Mouse (Mus musculus): ENCODE data around the gene Slc30a1. TPM values are rescaled to one million over a fixed set of nuclear protein-coding genes. Genes with fewer than 3 reads are reported as not detected.

Gene Slc30a1
- polyA plus RNA-seq, 1 experiment from 2014 or later = 3.7 TPM

DNA sequence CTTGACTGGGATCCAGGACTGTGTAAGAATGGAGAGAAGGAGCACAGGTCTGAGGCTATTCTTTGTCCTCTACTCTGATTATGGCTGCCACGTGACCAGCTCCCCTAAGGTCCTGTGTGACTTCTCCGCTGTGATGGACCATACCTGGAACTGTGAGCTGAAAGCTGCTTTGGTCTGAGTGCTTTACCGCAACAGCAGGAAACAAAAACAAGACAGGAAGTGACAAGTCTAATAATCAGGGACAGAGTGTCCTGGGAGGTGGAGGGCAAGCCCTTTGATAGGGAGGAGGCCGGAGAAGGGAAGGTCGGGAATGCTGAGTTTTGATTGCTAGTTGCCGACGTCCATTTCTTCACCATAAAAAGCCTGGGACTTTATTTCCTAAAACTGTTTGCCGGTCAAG, 22.5 kb downstream of the Slc30a1 start:
- Histone ChIP-seq H3K4me3 (no peak overlapping the region), H3K4me2 (replicated peaks) (no peak overlapping the region), H3K9me3 (no peaks in the 10 kb centered on the region), H3K9ac (replicated peaks) (no peak overlapping the region), H3K4me1 (no peaks in the 10 kb centered on the region), H3K27me3 (no peaks in the 10 kb centered on the region), H3K36me3 (no peaks in the 10 kb centered on the region), H3K27ac (replicated peaks) (no peak overlapping the region)
- ATAC-seq (replicated peaks) = no peak
- WGBS = 84% methylated on average over 8 of the region's 8 CpGs

DNA sequence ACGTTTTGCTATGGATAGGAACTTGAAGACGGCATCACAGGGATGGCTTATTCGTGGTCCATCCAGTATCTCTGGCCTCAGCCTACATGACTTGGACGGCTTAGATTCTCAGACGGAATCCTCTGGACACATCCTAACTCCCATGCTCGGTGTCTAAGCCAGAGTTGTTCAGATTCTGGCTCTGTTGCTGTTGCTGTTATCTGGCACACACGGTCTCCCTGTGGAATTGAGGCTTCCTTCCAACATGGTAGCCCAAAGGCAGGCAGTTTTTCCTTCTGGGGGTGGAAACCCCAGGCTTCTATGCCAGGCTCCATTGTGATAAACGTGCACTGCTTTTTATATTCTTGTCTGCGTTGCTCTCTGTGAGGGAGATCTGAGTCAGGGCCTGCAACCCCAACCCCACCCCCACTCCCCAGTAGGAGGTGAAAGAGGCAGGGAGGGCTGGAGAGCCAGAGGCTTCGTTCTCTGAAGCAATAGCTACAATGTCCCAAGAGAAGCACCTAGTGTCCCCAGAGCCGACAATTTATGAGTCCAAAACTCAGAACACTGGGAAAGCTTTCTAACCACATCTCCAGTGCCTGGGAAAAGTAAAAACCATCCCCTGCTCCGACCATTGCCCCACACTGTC, 23.4 kb downstream of the Slc30a1 start:
- ATAC-seq (replicated peaks) = no peak
- Histone ChIP-seq H3K27me3 (no peaks in the 10 kb centered on the region), H3K4me2 (replicated peaks) (no peak overlapping the region), H3K36me3 (no peaks in the 10 kb centered on the region), H3K27ac (replicated peaks) (no peak overlapping the region), H3K9ac (replicated peaks) (no peak overlapping the region), H3K4me1 (no peaks in the 10 kb centered on the region), H3K4me3 (no peak overlapping the region), H3K9me3 (no peaks in the 10 kb centered on the region)
- 57% methylated on average over 12 of the region's 12 CpGs for WGBS

DNA sequence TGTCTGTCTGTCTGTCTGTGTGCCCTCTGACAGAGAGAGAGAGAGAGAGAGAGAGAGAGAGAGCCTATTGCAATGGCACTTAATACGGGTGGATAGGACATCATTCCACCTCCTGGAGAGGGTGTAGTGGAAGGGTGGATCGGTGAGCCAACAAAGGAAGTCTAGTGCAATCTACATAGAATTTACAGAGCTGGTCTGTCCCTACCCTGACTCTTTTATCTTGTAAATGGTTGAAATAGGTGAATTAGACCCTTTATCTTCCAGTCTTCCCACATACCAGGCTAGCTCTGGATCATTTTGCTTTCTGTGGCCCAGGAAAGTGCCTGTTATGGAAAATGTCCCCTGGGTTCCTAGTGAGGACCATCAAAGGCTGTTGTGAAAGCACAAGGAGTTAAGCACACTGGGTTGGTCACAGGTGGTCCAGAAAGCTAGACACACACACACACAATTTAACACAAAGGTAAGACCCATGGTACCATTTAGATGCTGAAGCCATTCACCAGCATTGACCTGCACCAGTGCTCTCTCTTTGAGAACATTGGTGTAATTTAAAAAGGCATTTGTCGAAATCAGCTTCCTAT, 24.0 kb downstream of the Slc30a1 start:
- 79% methylated on average over 3 of the region's 3 CpGs for WGBS
- ATAC-seq (replicated peaks) = no peak
- Histone ChIP-seq H3K27me3 (no peaks in the 10 kb centered on the region), H3K4me2 (replicated peaks) (no peak overlapping the region), H3K4me1 (no peaks in the 10 kb centered on the region), H3K36me3 (no peaks in the 10 kb centered on the region), H3K9ac (replicated peaks) (no peak overlapping the region), H3K9me3 (no peaks in the 10 kb centered on the region), H3K4me3 (no peak overlapping the region), H3K27ac (replicated peaks) (no peak overlapping the region)

DNA sequence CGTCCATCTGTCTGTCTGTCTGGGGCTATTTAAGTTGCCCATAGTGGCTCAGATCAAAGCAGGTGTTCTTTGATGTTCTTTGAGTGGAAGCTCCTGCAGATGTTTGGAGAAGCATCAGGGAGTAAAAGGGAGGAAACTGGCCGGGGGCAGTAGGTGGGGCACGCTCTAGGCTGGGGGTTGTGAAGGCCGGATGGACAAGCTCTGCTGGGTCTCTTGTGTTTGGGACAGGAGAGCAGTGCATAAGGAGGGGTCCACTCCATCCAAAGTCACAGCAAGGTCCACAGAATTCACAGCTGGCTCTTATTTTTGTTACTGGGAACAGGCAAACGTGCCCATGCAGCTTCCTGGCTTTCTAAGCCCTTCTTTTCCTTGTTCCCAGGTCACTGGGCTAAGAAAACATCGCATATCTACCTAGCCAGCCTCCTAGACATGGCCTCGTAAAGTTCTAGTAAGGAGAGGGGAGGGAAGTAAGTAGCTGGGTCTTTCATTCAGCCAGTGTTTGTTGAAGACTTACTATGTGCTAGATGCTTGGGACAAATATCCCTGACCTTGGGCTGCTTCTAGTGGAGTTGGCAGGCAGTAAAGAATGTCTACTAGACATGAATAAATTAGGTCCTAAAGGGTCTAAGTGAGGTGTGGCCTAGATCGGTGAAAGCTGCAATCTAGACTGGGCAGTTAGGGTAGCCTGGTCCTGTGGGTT, 25.9 kb downstream of the Slc30a1 start:
- 79% methylated on average over 8 of the region's 8 CpGs for WGBS
- no peak overlapping the region for H3K27ac ChIP-seq (replicated peaks)
- no peak for ATAC-seq (replicated peaks)

DNA sequence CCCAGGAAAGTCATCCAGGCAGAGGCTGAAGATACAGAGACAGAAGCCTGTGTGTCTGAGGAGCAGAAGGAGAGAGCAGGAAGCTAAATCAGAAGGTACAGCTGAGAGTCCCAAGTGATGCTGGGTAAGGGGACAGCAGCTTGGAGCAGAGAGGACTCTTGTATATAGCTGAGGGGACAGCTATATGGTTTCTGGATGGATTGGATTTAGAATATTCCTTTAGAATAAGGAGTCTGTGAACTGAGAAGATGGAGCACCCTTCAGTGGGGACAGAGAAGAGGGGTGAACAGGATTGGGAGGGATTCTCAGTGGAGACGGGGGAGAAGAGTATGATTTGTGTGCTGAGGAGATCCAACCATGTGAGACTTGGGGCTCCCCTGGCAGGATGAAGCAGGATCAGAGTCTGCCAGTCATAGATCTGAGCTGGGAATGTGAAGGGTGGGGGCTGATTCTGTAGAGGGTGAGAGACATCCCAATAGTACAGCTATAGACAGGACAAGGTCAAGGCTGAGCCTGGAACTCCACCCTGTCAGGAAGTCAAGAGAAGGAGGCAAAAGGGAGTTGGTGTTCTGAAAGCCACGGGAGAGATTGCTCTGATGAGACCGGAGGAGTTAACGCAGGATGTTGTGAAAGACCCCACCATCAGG, 26.5 kb downstream of the Slc30a1 start:
- no peak overlapping the region for H3K27ac ChIP-seq (replicated peaks)
- ATAC-seq (replicated peaks) = no peak

More for the DNA sequence above, 25.9 kb downstream of the Slc30a1 start:
- Histone ChIP-seq H3K4me1 (no peaks in the 10 kb centered on the region), H3K9ac (replicated peaks) (no peak overlapping the region), H3K4me3 (no peak overlapping the region), H3K4me2 (replicated peaks) (no peak overlapping the region), H3K36me3 (no peaks in the 10 kb centered on the region), H3K9me3 (no peaks in the 10 kb centered on the region), H3K27me3 (no peaks in the 10 kb centered on the region)

DNA sequence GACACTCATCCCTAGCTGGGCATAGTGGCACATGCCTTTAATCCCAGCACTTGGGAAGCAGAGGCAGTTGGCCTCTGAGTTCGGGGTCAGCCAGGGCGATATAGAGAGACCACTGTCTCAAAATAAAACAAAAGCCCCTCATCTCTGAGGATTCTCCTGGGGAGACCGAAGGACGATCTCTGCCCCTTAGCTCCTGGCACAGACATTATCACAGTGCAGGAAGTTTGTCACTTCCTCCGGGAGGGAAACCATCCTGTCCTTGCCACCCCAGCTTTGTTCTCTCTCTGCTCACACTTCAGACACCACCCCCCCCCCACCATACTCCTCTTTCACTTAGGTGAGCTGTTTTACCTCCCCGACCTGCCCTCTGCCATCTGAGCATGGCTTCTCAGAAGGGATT, 37.1 kb downstream of the Slc30a1 start:
- Histone ChIP-seq H3K27ac (replicated peaks) (no peak overlapping the region), H3K4me3 (no peak overlapping the region), H3K4me2 (replicated peaks) (no peak overlapping the region), H3K9me3 (no peaks in the 10 kb centered on the region), H3K36me3 (no peaks in the 10 kb centered on the region), H3K9ac (replicated peaks) (no peak overlapping the region), H3K4me1 (no peaks in the 10 kb centered on the region), H3K27me3 (no peaks in the 10 kb centered on the region)
- 85% methylated on average over 6 of the region's 6 CpGs for WGBS
- no peak for ATAC-seq (replicated peaks)

More for the DNA sequence above, 26.5 kb downstream of the Slc30a1 start:
- no peaks in the 10 kb centered on the region for H3K36me3 ChIP-seq
- H3K27me3 ChIP-seq = no peaks in the 10 kb centered on the region
- no peaks in the 10 kb centered on the region for H3K9me3 ChIP-seq
- H3K4me3 ChIP-seq = no peak overlapping the region
- no peak overlapping the region for H3K4me2 ChIP-seq (replicated peaks)
- no peak overlapping the region for H3K9ac ChIP-seq (replicated peaks)
- 77% methylated on average over 4 of the region's 4 CpGs for WGBS
- no peaks in the 10 kb centered on the region for H3K4me1 ChIP-seq

DNA sequence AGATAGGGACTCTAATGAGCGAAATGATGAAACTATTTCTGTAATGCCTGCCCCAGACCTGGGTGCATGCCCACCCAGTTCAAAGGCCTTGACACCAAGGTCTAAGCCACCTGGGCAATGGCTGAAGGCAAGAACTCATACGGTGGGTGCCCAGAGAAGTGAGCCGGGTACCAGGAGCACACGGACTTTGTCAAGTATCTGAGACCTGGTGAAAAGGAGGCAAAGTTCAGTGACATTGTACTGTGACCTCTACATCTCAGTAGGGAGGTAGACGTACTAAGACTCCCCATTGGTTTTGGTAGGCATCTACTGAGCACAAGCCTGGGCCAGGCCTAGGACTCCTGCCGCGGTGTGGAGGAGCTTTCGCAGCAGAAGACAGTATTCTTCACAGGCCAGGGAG, 38.8 kb downstream of the Slc30a1 start:
- Histone ChIP-seq H3K9ac (replicated peaks) (no peak overlapping the region), H3K4me3 (no peak overlapping the region), H3K4me1 (no peaks in the 10 kb centered on the region), H3K27ac (replicated peaks) (no peak overlapping the region), H3K4me2 (replicated peaks) (no peak overlapping the region), H3K9me3 (no peaks in the 10 kb centered on the region), H3K36me3 (no peaks in the 10 kb centered on the region), H3K27me3 (no peaks in the 10 kb centered on the region)
- ATAC-seq (replicated peaks) = no peak
- WGBS = 94% methylated on average over 8 of the region's 8 CpGs

DNA sequence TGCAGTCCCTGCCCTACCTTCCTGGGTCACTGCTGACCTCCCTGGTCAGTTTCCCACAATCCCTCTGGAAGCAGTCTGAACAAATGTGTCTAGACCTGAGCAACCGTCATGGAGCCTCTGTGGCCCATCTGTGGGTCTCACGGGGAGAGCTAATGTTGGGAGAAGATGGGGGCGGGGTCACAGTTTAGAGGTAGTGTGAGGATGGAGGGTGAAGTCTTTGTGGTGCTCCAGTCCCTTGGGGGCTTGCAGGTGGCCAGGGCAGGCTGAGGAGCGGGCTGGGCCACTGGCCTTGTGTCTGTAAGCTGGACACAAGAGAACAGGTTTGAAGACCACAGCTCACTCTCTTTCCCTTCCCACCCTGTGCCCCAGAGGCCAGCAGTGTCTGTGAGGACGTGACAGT, 39.2 kb downstream of the Slc30a1 start:
- H3K4me3 ChIP-seq = no peak overlapping the region
- ATAC-seq (replicated peaks) = no peak
- H3K4me1 ChIP-seq = no peaks in the 10 kb centered on the region
- no peaks in the 10 kb centered on the region for H3K36me3 ChIP-seq
- H3K4me2 ChIP-seq (replicated peaks) = no peak overlapping the region
- 86% methylated on average over 5 of the region's 5 CpGs for WGBS
- H3K9me3 ChIP-seq = no peaks in the 10 kb centered on the region
- no peaks in the 10 kb centered on the region for H3K27me3 ChIP-seq
- no peak overlapping the region for H3K9ac ChIP-seq (replicated peaks)
- H3K27ac ChIP-seq (replicated peaks) = no peak overlapping the region

DNA sequence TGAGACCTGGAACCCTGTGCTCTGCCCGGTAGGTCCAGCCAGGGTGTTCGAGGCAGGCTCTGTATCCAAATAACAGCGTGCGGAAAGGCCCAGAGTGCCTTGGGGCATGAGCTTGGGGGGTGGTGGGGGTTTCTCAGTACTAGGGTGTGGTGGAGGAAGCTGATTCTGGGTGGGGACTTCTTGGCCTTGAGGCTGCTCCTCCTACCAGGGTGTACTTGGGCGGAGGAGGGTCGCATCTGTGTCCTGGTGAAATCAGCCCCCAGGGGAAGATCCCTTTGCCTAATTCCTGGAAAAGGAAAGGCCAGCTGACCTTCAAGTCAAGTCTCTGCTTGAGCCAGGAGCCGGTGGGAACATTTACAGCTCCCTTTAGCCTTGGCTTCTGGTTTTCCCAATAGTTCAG, 39.7 kb downstream of the Slc30a1 start:
- ATAC-seq (replicated peaks) = no peak
- Histone ChIP-seq H3K9me3 (no peaks in the 10 kb centered on the region), H3K36me3 (no peaks in the 10 kb centered on the region), H3K27ac (replicated peaks) (no peak overlapping the region), H3K4me1 (no peaks in the 10 kb centered on the region), H3K9ac (replicated peaks) (no peak overlapping the region), H3K4me3 (no peak overlapping the region), H3K4me2 (replicated peaks) (no peak overlapping the region), H3K27me3 (no peaks in the 10 kb centered on the region)
- WGBS = 90% methylated on average over 7 of the region's 7 CpGs

DNA sequence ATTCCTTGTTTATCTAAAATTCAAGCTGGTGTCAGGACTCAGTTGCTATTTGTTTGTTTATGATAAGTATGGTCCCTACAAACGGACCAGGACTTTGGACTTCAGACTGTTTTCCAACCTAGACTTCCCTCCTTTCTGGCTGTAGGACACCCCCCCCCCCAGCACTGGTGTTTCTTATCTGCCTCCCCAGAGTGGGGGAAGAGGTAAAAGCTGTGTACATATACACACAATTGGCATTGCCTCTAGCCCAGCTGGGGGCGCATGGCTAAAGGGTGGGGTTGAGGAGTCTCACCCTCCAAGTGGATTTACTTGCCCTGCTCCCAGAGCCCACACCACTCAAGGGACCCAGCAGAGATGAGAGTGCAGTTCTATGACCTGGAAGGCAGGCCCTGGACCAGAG, 40.3 kb downstream of the Slc30a1 start:
- Histone ChIP-seq H3K4me2 (replicated peaks) (no peak overlapping the region), H3K4me3 (no peak overlapping the region), H3K9me3 (no peaks in the 10 kb centered on the region), H3K27ac (replicated peaks) (no peak overlapping the region), H3K36me3 (no peaks in the 10 kb centered on the region), H3K9ac (replicated peaks) (no peak overlapping the region), H3K4me1 (no peaks in the 10 kb centered on the region), H3K27me3 (no peaks in the 10 kb centered on the region)
- no peak for ATAC-seq (replicated peaks)
- WGBS = 95% methylated on average over 2 of the region's 2 CpGs

DNA sequence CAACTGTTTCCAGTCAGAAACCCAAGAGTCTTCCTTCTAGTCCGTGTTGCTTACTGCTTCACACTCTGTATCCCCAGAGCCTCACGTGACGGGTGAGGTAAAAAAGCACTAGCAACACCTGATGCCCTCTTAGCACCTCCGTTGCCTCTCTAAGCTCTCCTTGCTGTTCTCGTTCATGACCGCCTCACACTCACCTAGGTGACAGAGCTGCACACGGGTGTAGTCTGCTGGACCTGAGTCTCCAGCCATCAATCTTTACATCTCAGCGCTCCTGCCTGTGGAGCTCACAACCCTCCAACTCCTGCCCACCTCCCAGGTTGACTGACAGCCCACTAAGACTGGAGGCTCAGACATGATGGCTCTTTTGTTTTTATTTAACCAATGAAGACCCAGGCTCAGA, 41.2 kb downstream of the Slc30a1 start:
- no peaks in the 10 kb centered on the region for H3K9me3 ChIP-seq
- 69% methylated on average over 8 of the region's 8 CpGs for WGBS
- no peaks in the 10 kb centered on the region for H3K36me3 ChIP-seq
- H3K27ac ChIP-seq (replicated peaks) = no peak overlapping the region
- H3K9ac ChIP-seq (replicated peaks) = no peak overlapping the region
- H3K4me2 ChIP-seq (replicated peaks) = no peak overlapping the region
- H3K27me3 ChIP-seq = no peaks in the 10 kb centered on the region
- no peak overlapping the region for H3K4me3 ChIP-seq
- ATAC-seq (replicated peaks) = no peak
- no peaks in the 10 kb centered on the region for H3K4me1 ChIP-seq

DNA sequence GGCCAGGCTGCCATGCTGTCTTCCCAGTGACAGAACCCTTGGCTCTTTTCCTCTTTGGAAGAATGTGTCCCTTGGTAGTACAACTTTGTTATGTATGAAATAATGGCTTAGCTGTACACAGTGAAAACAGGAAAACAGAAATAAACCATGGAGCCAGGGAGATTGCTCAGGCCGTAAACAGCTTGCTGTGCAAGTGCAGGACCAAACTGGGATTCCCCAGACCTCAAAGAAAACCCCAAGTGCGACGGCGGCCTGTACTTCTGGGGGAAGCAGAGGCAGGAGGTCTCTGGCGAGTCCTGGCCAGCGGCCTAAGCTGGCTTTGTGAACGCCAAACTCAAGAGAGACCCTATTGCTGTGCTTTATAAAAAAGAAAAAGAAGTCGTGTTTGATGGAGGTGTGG, 42.0 kb downstream of the Slc30a1 start:
- no peak overlapping the region for H3K9ac ChIP-seq (replicated peaks)
- no peaks in the 10 kb centered on the region for H3K9me3 ChIP-seq
- no peak overlapping the region for H3K4me2 ChIP-seq (replicated peaks)
- H3K27me3 ChIP-seq = no peaks in the 10 kb centered on the region
- ATAC-seq (replicated peaks) = no peak
- no peak overlapping the region for H3K4me3 ChIP-seq
- no peaks in the 10 kb centered on the region for H3K4me1 ChIP-seq
- WGBS = 82% methylated on average over 8 of the region's 8 CpGs
- no peak overlapping the region for H3K27ac ChIP-seq (replicated peaks)
- no peaks in the 10 kb centered on the region for H3K36me3 ChIP-seq

All from forebrain, embryonic 15.5 days (tissue).